Mouse (Mus musculus) megakaryocyte-erythroid progenitor cell, adult 5-6 weeks (primary cell): ENCODE data around the gene Fmo5. TPM values are rescaled to one million over a fixed set of nuclear protein-coding genes. Genes with fewer than 3 reads are reported as not detected.
A peak's percentile ranks its signal among the peaks of the same experiment; 100 is the strongest.

Source experiments
- ATAC-seq: replicated peaks from 2 replicates; pipeline ENCODE4 v1.8.0; 2016; ENCODE audit warnings: mild to moderate bottlenecking, inconsistent platforms; ENCODE audit not compliant: severe bottlenecking, poor library complexity, low FRiP score, low TSS enrichment
- total RNA-seq, 2 experiments: library from RNA; stranded (forward) in 1 of 2; stranded (reverse) in 1 of 2; fragments of 200-1000, 215-1000 nt in 1 of 2; fragments of >200 nt in 1 of 2; fragmentation: Nextera tagmentation in 1 of 2; gene quantifications; 2 replicates each; pipeline ENCODE4 v1.2.3; 2014 to 2017

The Fmo5 gene
- total RNA-seq, 2 experiments from 2014 or later: 1.5 to 3.3 TPM

GRCm38 (mm10) chr3:97629941-97630340 lies 1.3 kb downstream of the Fmo5 start:
- no peak for ATAC-seq

- no peak for ATAC-seq
Observed at GRCm38 (mm10) chr3:97630746-97631145, 2.1 kb downstream of the Fmo5 start.

- no peak for ATAC-seq
Observed at GRCm38 (mm10) chr3:97631258-97631860, 2.8 kb downstream of the Fmo5 start.

- no peak for ATAC-seq
Observed at GRCm38 (mm10) chr3:97633456-97633855, 4.9 kb downstream of the Fmo5 start.

GRCm38 (mm10) chr3:97634288-97634761 lies 5.7 kb downstream of the Fmo5 start:
- peak; percentile 56; the same call in 1 of the 2 replicates for ATAC-seq

GRCm38 (mm10) chr3:97641396-97641795 lies 12.8 kb downstream of the Fmo5 start:
- no peak for ATAC-seq

- no peak for ATAC-seq
Observed at GRCm38 (mm10) chr3:97642001-97642400, 13.4 kb downstream of the Fmo5 start.

GRCm38 (mm10) chr3:97648518-97648917 lies 19.9 kb downstream of the Fmo5 start:
- peak; percentile 47; the same call in 1 of the 2 replicates for ATAC-seq

- ATAC-seq: no peak
Observed at GRCm38 (mm10) chr3:97649022-97649421, 20.4 kb downstream of the Fmo5 start.

GRCm38 (mm10) chr3:97649469-97649868 lies 20.9 kb downstream of the Fmo5 start:
- ATAC-seq: no peak

- ATAC-seq: no peak
Observed at GRCm38 (mm10) chr3:97651604-97652003, 23.0 kb downstream of the Fmo5 start.

- no peak for ATAC-seq
Observed at GRCm38 (mm10) chr3:97653781-97654180, 25.2 kb downstream of the Fmo5 start.

- no peak for ATAC-seq
Observed at GRCm38 (mm10) chr3:97654901-97655300, 26.3 kb downstream of the Fmo5 start.

GRCm38 (mm10) chr3:97657655-97658411 lies 29.2 kb downstream of the Fmo5 start, which contains the start of gene Prkab2:
Gene Prkab2 (plus strand): TSS chr3:97658193.
- peak; percentile 90 for ATAC-seq

GRCm38 (mm10) chr3:97658426-97659193 lies 30.0 kb downstream of the Fmo5 start:
- peak; percentile 50 for ATAC-seq

- no peak for ATAC-seq
Observed at GRCm38 (mm10) chr3:97659746-97660145, 31.1 kb downstream of the Fmo5 start.

GRCm38 (mm10) chr3:97661206-97661605 lies 32.6 kb downstream of the Fmo5 start:
- ATAC-seq: no peak

- no peak for ATAC-seq
Observed at GRCm38 (mm10) chr3:97665525-97665924, 36.9 kb downstream of the Fmo5 start.

GRCm38 (mm10) chr3:97666154-97666553 lies 37.5 kb downstream of the Fmo5 start:
- no peak for ATAC-seq

GRCm38 (mm10) chr3:97667093-97667675 lies 38.6 kb downstream of the Fmo5 start:
- no peak for ATAC-seq
